Mouse (Mus musculus): ENCODE measurements around the gene Cdk2ap2. TPM values are rescaled to one million over a fixed set of nuclear protein-coding genes. Genes with fewer than 3 reads are reported as not detected.
A peak's percentile ranks its signal among the peaks of the same experiment; 100 is the strongest.

Gene Cdk2ap2
- total RNA-seq, 2 experiments from 2014 or later = 22.9 to 23.9 TPM

DNA sequence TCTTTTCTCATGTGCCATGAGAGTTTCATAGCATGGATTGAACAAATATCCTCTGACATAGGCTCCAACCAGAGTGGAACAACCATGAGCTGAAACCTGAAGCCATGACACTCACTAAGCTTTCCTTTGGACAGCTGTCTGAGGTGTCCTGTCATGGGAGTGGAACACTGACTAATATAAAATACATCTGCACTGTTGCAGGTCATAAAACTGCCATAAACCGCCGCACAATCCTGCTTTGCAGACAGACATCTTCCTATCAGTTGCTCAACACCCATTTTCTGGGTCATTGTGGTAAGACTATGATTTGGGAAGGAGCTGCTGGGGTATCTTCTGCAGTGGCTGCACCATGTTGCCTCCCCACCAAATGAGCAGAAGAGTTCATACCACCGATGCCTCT lies 4.2 kb upstream of the Cdk2ap2 start:
- DNase-seq (ENCODE audit: low spot score in 2 of 2) = no peak

- DNase-seq (ENCODE audit: low spot score in 2 of 2) = no peak
Observed at GRCm38 (mm10) chr19:4093772-4094171, 3.2 kb upstream of the Cdk2ap2 start.

GRCm38 (mm10) chr19:4094348-4094747 lies 2.6 kb upstream of the Cdk2ap2 start:
- DNase-seq (ENCODE audit: low spot score in 2 of 2) = no peak

DNA sequence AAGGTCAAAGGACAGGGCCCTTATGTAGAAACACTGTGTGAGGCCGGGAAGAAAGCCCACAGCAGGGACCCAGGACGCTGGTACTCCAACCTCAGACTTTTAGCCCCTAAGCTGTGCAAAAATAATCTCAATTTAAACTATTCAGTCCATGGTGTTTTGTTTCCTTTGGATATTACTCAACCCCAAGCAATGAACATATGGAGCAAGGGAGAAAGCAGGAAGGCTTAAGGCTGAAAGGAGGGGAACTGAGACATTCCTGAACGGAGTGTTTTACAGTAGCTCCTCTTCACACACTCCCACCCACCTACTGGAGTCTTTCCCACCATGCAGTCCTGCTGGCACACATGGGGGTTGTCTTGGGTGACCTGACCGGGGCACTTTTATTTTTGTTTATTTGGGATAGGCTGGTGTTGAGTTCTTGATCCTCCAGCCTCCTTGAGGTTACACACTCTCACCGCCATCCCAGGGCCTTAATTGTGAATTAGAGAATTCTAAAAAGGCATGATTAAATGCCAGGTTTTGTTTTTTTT lies 2.1 kb upstream of the Cdk2ap2 start:
- no peak for DNase-seq (ENCODE audit: low spot score in 2 of 2)

GRCm38 (mm10) chr19:4095802-4096201 lies 1.2 kb upstream of the Cdk2ap2 start:
- DNase-seq (ENCODE audit: low spot score in 2 of 2) = no peak

- DNase-seq (ENCODE audit: low spot score in 2 of 2) = peak in 1 of 2 experiments; percentile 75
Observed at GRCm38 (mm10) chr19:4097441-4097825, 451 bp downstream of the Cdk2ap2 start.

- no peak for DNase-seq (ENCODE audit: low spot score in 2 of 2)
Observed at GRCm38 (mm10) chr19:4098426-4098825, 1.4 kb downstream of the Cdk2ap2 start.

- DNase-seq (ENCODE audit: low spot score in 2 of 2) = peak; percentile 84 to 93
Observed at GRCm38 (mm10) chr19:4099056-4099455, 2.1 kb downstream of the Cdk2ap2 start.

DNA sequence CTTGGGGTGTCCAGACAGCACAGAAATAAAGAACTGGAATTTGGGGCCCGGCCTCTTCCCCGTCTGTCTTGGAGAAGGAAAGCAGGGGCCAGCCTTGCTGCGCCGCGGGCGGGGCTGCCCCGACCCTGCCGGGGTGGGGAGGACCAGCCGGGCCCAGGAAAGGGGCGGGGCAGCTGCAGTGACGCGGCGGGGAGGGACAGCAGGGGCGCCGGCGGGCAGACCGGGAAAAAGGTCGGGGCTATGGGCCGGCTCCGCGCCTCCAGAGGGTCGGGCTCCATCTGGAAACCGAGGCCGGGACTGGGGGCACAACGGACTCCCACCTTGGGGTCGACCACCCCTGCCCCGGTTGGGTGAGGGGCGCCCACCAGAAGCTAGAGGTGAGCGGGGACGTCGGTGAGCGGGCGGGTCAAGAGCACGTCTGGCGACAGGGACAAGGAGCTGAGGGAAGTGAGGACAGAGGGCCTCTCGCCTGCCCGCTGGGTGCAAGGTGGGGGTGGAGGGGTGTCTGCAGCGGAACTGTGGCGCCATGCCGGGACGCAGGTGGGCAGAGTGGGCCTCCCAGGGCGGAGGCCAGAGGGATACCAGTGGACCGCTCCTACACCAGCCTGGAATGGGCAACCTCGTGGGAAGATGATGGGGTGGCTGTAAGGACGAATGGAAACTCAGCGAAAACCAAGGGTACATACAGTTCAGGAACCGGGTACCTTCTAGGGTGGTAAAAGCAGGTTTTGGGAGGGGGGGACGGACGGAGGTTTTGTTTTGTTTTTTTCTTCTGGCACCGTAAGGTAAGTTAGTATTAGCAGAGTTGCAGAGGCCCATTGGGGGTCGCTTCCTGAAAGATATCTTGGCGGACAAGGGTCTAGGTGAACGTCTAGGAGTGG lies 3.1 kb downstream of the Cdk2ap2 start, which contains the start of gene Pitpnm1:
TSS of gene Pitpnm1 (plus strand) at position 162 of the 881 bp plus-strand sequence.
- peak; percentile 59 to 69 for DNase-seq (ENCODE audit: low spot score in 2 of 2)

GRCm38 (mm10) chr19:4100718-4101261 lies 3.8 kb downstream of the Cdk2ap2 start:
- DNase-seq (ENCODE audit: low spot score in 2 of 2) = no peak

DNA sequence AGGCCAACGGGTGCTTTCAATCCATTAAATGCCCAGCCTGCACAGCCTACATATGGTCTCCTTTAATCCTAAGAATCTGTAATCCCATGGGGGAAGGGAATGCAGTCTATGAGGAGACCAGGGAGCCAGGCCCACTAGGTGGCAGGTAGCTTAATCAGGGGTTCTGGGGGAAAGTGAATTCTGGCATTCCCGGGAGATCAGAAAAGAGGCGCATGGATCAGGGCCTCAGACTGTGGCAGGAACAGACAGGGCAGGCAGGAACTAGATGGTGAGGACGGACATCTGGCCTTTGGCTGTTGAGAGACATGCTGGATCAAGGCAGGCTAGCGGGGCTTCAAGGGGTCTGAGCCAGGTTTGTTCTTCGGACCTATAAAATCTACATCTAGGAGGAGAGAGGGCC lies 4.5 kb downstream of the Cdk2ap2 start:
- DNase-seq (ENCODE audit: low spot score in 2 of 2) = no peak

DNA sequence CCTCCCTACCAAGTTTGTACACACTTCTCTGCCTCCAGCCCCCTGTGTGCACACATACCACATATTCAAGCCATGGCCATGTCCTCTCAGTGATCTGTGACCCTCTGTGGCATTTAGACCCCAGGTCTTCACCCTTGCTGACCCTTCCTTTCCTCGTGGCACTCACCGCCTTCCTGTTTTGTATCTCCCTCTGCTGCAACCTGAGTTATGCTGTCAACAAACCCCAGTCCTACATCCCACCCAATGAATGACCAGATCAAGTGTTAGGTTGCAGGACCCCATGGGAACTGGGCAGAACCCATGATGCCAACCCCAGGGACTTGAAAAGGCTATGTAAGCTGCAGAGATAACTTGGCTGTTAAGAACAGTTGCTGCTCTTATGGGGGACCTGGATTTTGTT lies 5.1 kb downstream of the Cdk2ap2 start:
- no peak for DNase-seq (ENCODE audit: low spot score in 2 of 2)

GRCm38 (mm10) chr19:4102626-4103025 lies 5.6 kb downstream of the Cdk2ap2 start:
- no peak for DNase-seq (ENCODE audit: low spot score in 2 of 2)

GRCm38 (mm10) chr19:4103294-4103693 lies 6.3 kb downstream of the Cdk2ap2 start:
- DNase-seq (ENCODE audit: low spot score in 2 of 2) = no peak

DNA sequence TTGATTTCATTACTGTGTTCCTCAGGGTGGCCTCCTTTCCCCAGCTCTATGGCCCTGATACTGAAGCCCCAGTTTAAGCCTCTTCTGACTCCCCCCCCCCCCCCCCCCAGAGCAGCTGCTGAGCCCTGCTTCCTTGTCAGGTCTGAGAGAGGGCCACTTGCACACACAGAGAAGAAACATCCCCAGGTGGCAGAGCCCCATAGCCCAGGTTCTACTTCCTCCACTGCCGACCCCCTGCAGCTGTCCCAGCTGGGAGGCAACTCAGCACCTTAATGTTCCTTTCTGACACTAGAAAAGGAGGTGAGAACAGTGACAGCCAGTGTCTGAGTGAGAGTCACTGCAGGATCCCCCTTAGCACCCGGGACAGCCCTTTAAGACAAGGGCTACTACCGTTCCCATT lies 6.8 kb downstream of the Cdk2ap2 start:
- no peak for DNase-seq (ENCODE audit: low spot score in 2 of 2)

DNA sequence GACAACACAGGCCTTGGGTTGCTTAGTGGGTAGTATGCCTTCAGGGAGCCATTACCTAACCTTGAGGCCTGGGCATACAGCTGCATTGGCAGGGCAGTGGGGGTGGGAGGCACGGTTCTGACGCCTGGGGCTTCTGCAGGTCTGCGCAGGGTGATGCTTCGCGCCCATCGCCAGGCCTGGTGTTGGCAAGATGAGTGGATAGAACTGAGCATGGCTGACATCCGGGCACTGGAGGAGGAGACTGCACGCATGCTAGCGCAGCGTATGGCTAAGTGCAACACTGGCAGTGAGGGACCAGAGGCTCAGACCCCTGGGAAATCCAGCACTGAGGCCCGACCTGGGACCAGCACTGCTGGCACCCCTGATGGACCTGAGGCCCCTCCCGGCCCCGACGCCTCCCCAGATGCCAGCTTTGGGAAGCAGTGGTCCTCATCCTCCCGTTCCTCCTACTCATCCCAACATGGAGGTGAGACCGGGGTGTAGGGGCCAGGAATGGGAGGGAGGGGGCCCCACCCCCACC lies 7.8 kb downstream of the Cdk2ap2 start:
- no peak for DNase-seq (ENCODE audit: low spot score in 2 of 2)

GRCm38 (mm10) chr19:4106654-4107053 lies 9.7 kb downstream of the Cdk2ap2 start:
- DNase-seq (ENCODE audit: low spot score in 2 of 2) = no peak

DNA sequence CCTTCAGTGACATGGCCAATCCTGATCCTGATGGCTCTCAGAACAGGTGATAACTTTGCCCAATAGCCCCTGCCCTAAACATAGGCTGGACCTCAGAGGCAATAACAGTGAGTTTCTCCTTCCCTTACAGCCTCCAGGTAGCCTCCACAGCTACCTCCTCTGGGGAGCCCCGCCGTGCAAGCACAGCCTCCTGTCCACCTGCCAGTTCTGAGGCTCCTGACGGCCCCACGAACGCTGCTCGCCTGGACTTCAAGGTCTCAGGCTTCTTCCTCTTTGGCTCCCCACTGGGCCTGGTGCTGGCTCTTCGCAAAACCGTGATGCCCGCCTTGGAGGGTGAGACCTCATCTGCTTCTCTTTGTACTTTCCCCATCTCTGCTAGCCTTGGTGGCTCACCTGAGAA lies 11.6 kb downstream of the Cdk2ap2 start:
- no peak for DNase-seq (ENCODE audit: low spot score in 2 of 2)

GRCm38 (mm10) chr19:4112063-4112960 lies 15.3 kb downstream of the Cdk2ap2 start:
- no peak for DNase-seq (ENCODE audit: low spot score in 2 of 2)

DNA sequence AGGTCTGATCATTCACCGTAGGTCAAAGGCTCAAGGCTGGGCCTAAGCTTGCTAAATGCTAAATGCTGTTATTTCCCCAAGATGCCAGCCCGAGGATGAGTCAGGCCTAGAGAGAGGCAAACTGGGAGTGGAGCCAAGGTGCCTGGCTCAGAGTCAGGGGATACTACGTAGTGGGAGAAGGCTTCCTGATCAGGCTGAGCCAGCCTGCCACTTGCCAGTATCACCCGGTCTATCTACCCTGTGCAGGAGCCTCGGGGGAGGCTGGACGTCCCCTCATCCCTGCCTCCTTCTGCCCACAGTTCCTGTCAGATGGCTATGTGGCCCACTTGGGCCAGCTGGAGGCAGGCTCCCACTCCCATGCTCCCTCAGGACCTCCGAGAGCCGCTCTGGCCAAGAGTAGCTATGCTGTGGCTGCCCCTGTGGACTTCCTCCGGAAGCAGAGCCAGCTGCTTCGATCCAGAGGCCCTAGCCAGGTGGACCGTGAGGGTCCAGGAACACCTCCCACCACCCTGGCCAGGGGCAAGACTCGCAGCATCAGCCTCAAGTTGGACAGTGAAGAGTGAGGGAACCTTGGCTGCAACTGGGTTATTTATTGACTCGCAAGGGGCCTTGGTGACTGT lies 16.3 kb downstream of the Cdk2ap2 start:
- DNase-seq (ENCODE audit: low spot score in 2 of 2) = peak in 1 of 2 experiments; percentile 73

GRCm38 (mm10) chr19:4113806-4114230 lies 16.8 kb downstream of the Cdk2ap2 start:
- DNase-seq (ENCODE audit: low spot score in 2 of 2) = no peak
